Mouse (Mus musculus) limb, embryonic 11.5 days (tissue): ENCODE measurements around the gene Ccdc153. TPM values are rescaled to one million over a fixed set of nuclear protein-coding genes. Genes with fewer than 3 reads are reported as not detected.
A peak's percentile ranks its signal among the peaks of the same experiment; 100 is the strongest.

Experiments
- ATAC-seq: fragments of 200-750 bp; cut with Nextera tagmentation; 2 replicates; pipeline ENCODE4 v1.8.0; 2017; ENCODE audit warnings: low read depth; ENCODE audit not compliant: insufficient number of reproducible peaks, low FRiP score, low TSS enrichment
- DNase-seq: peaks from one replicate; pipeline ENCODE4 v3.0.0-alpha.2; 2015; ENCODE audit warnings: low spot score
- H3K27ac ChIP-seq: fragments of 300-500 bp; sonication (generic); replicated peaks from 2 replicates; pipeline ENCODE4 v1.5.1; 2014; ENCODE audit warnings: low read depth, mild to moderate bottlenecking, low read length
- H3K27me3 ChIP-seq: fragments of 300-500 bp; sonication (generic); 2 replicates; pipeline ENCODE4 v1.6.1; 2014; ENCODE audit warnings: mild to moderate bottlenecking, low read length, mixed read lengths; ENCODE audit not compliant: control insufficient read depth, insufficient read depth
- H3K36me3 ChIP-seq: fragments of 300-500 bp; sonication (generic); 2 replicates; pipeline ENCODE4 v1.6.1; 2014; ENCODE audit warnings: mild to moderate bottlenecking, low read length, moderate library complexity, mixed read lengths; ENCODE audit not compliant: control insufficient read depth, insufficient read depth
- H3K4me1 ChIP-seq: fragments of 300-500 bp; sonication (generic); 2 replicates; pipeline ENCODE4 v1.6.1; 2014; ENCODE audit warnings: low read length, mixed read lengths; ENCODE audit not compliant: control insufficient read depth, insufficient read depth
- H3K4me2 ChIP-seq: fragments of 300-500 bp; sonication (generic); 2 replicates; pipeline ENCODE4 v1.6.1; 2014; ENCODE audit warnings: low read depth, mild to moderate bottlenecking, moderate library complexity; ENCODE audit not compliant: severe bottlenecking
- H3K4me3 ChIP-seq: fragments of 300-500 bp; sonication (generic); 2 replicates; pipeline ENCODE4 v1.5.1; 2014; ENCODE audit warnings: low read depth, low read length
- H3K9ac ChIP-seq: fragments of 300-500 bp; sonication (generic); 2 replicates; pipeline ENCODE4 v1.6.1; 2014; ENCODE audit warnings: mild to moderate bottlenecking, low read length
- H3K9me3 ChIP-seq: fragments of 300-500 bp; sonication (generic); 2 replicates; pipeline ENCODE4 v1.6.1; 2016; ENCODE audit warnings: low read length; ENCODE audit not compliant: control insufficient read depth
- WGBS: fragments of 180-500 bp; shearing (Covaris S2); extraction: QIAGEN DNeasy Blood & Tissue Kit; methylation state at CpG from one replicate; pipeline ENCODE4 v1.1.7; 2014; 5-methylcytosine and 5-hydroxymethylcytosine counted together
- polyA plus RNA-seq: library from polyadenylated mRNA; unstranded; fragments of >200 nt; fragmentation: Nextera tagmentation; extraction: Ambion mirVana; gene quantifications from 2 replicates; pipeline ENCODE4 v1.2.1, GENCODE M21; 2014

The Ccdc153 gene
- polyA plus RNA-seq, 1 experiment from 2014 or later, result not detected

DNA sequence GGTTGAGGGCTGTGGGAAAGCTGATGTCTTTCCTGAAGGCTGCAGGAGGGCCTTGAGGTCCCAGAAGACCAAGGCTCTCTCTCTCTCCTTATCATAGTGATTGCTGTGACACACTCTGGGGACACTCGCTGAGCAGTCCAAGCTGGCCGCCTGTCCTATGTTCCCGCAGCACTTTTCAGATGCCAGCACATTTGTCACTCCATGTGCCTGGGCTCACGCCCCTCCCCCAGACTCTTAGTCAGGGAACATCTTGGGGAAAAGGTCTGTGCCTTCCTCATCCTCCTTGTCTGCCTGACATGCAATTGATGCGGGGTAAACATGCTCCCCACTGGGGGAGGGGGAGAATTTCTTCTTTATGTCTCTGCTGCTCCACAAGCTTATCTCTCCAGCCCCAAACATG, 42.7 kb downstream of the Ccdc153 start:
- H3K4me2 ChIP-seq, result no peak overlapping the region
- H3K36me3 ChIP-seq, result no peaks in the 10 kb centered on the region
- H3K27ac ChIP-seq, result no peak overlapping the region
- H3K9me3 ChIP-seq, result no peaks in the 10 kb centered on the region; the same call in 1 of the 2 replicates
- DNase-seq (no peak), ATAC-seq (no peak)
- peaks cover 8% of the 10 kb centered on the region; the same call in 1 of the 2 replicates for H3K4me1 ChIP-seq
- no peak overlapping the region for H3K4me3 ChIP-seq
- WGBS, result 70% methylated on average over 5 of the region's 5 CpGs
- H3K27me3 ChIP-seq, result peaks cover 12% of the 10 kb centered on the region
- no peak overlapping the region for H3K9ac ChIP-seq

DNA sequence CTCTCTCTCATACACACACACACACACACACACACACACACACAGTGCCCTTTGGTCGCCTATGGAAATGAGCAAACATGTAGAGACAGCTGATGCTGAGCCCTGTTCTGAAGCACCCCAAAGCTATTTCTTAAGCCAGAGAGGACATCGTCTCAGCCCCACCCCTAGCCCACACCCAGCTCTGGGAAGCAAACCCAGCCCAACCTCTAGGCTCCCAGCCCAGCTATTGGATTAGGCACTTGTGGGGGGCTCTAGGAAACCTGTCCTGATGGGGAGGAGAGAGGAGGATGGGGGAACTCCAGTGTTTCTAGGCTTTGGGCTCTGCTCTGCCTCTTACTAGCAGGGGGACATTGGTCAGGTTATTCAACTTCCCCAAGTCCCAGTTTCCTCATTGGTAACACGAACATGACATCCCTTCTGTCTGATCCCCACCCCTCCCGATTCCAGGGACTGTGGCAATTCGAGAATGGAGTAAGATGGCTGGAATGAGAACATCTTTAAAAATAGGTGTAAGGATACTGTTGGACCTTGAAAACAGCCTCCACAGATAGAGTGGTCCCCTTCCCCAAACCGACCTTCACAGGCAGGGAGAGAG, 45.9 kb downstream of the Ccdc153 start:
- Histone ChIP-seq H3K4me3 (no peak overlapping the region), H3K27ac (no peak overlapping the region), H3K9ac (no peak overlapping the region), H3K27me3 (peaks cover 20% of the 10 kb centered on the region), H3K4me2 (no peak overlapping the region), H3K36me3 (peaks cover 6% of the 10 kb centered on the region), H3K9me3 (no peaks in the 10 kb centered on the region), H3K4me1 (peaks cover 18% of the 10 kb centered on the region; the same call in 1 of the 2 replicates)
- WGBS, result 15% methylated on average over 6 of the region's 6 CpGs
- DNase-seq, result no peak
- ATAC-seq, result no peak

DNA sequence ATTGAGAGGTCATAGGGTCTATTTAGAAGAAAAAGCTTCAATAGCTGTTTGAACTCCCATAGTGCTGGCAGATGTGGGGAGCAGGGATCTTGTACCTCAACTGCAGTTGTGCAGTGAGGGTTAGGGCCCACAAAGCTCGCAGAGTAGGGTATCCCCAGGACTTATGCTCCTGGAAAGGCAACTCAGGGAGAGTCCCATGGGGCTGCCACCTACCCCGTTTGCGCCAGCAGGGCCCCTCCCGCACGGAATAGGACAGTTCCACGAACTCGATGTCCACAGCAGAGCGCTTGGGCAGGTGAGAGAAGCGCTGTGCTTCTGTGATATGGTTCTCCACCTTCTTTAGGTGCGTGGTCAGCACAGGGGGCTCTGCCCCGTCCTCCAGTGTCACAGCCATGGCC, 46.5 kb downstream of the Ccdc153 start:
- H3K9me3 ChIP-seq, result no peaks in the 10 kb centered on the region
- 0 out of 2 replicates have a peak, but pooled peaks have one; percentile 3 for ATAC-seq

DNA sequence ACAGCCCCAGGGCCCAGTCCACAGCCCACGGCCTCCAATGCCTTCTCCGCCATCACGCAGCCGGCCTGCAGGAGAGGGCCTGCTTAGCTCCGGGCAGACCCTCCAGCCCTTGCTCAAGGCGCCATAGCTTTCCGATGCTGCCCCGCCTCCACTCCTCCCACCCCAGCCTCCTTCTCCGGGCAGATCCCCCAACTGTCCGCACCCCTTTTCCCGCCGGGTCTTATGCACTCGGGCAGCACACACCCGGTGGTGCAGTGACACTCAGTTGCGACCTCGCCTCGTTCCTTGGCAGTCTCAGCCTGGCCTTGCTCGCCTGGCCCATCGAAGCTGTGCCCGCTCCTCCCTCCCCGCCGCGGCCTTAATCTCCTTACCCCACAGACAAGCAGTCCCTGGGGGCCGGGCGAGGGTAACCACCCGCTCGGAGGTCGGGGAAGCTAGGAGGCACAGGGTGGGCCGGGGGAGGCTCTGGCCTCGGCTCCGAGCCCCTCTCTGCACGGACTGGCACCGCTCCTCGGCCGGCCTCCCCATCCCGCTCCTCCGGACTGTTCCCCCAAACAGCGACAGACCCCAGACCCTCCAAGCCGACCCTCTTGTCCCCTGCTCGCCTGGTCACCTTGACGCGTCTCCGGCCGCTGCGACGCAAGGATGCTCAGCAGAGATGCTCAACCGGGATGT, 47.1 kb downstream of the Ccdc153 start:
- under 1% methylated on average over 46 of the region's 47 CpGs for WGBS
- DNase-seq, result peak; percentile 69
- peak; percentile 60 for ATAC-seq
- peaks cover 20% of the 10 kb centered on the region for H3K27me3 ChIP-seq
- no peak overlapping the region for H3K27ac ChIP-seq
- H3K36me3 ChIP-seq, result peaks cover 10% of the 10 kb centered on the region
- H3K4me3 ChIP-seq, result peak overlapping the region; percentile 82
- peaks cover 18% of the 10 kb centered on the region; the same call in 1 of the 2 replicates for H3K4me1 ChIP-seq
- peak overlapping the region; percentile 99 for H3K4me2 ChIP-seq
- no peaks in the 10 kb centered on the region for H3K9me3 ChIP-seq
- H3K9ac ChIP-seq, result peak overlapping the region; percentile 73

More for the DNA sequence above, 46.5 kb downstream of the Ccdc153 start:
- peaks cover 8% of the 10 kb centered on the region for H3K36me3 ChIP-seq
- H3K4me1 ChIP-seq, result peaks cover 18% of the 10 kb centered on the region; the same call in 1 of the 2 replicates
- 4% methylated on average over 11 of the region's 11 CpGs for WGBS
- no peak for DNase-seq
- no peak overlapping the region for H3K27ac ChIP-seq
- H3K4me2 ChIP-seq, result peak overlapping the region; percentile 99
- H3K4me3 ChIP-seq, result peak overlapping the region; percentile 82
- peak overlapping the region; percentile 73 for H3K9ac ChIP-seq
- peaks cover 20% of the 10 kb centered on the region for H3K27me3 ChIP-seq

DNA sequence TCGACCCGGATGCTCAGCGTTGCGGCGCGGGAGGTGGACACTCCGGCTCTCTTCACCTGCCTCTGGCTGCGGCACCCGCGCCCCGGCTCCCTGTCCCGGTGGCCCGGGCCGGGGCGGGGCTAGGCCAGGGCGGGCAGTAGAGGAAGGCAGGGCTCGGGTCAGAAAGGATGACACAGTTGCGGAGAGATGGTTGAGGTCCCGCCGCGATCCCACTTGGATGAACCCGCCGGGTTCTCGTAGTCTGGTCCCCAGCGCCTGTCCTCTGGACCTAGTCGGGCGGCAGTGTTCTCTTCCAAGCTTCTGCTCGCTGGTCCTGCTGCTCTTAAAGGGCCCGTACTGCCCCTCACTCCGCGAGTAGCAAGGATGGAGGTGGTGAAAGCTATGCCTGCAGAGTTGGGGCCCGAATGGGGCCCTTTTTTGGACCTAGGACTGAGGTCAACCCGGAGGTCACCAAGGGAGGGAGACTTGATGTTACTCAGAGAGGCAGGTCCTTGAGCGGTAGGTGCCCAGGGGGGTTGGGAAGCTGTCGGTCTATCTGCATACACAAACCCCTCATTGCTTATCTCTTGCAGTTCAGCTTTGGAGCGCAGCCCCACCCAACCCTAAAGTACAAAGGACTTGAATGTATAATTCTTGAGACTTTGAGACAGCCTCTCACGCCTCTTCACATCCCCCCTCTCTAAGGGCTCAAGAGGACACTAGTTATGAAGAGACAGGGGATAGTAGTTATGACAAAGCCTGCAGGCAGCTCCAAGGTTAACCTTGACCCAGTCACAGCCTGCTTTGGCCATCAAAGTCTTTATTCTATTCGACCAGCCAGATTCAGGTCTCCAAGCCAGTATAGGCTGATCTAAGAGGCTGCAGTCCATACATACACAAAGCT, 47.8 kb downstream of the Ccdc153 start, which contains the start of gene Abcg4:
Gene Abcg4, minus strand, starts transcription at position 540 of the 883 bp plus-strand sequence.
- no peak within 1 kb of the TSS for H3K27ac ChIP-seq
- 2% methylated on average over 38 of the region's 38 CpGs for WGBS

DNA sequence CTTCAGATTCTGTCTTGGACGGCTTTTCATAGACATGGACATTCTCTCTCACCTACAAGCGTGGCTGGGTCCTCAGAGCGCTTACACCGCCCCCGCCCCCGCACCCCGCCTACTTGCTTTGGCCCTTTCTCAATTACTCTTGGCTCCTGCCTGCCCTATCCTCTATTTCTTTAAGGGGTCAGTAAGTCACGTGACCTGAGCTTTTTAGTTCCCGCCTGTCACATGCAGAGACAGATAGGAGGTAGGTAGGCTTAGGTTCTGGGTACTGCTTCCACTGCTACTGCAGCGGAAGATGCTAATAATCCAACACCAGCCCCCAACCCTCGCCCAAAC, 48.4 kb downstream of the Ccdc153 start:
- Histone ChIP-seq H3K4me2 (peak overlapping the region; percentile 99), H3K4me1 (peaks cover 18% of the 10 kb centered on the region; the same call in 1 of the 2 replicates), H3K27ac (no peak overlapping the region), H3K9ac (no peak overlapping the region), H3K9me3 (no peaks in the 10 kb centered on the region), H3K4me3 (peak overlapping the region; percentile 82), H3K27me3 (peaks cover 20% of the 10 kb centered on the region), H3K36me3 (peaks cover 16% of the 10 kb centered on the region)
- WGBS, result 7% methylated on average over 11 of the region's 11 CpGs
- peak; percentile 23 for DNase-seq
- no peak for ATAC-seq

More for the DNA sequence above, 47.8 kb downstream of the Ccdc153 start, which contains the start of gene Abcg4:
- H3K4me2 ChIP-seq, result peak within 1 kb of the TSS; percentile 99
- peaks cover 18% of the 10 kb centered on the region; the same call in 1 of the 2 replicates for H3K4me1 ChIP-seq
- peak within 1 kb of the TSS; percentile 82 for H3K4me3 ChIP-seq
- H3K27me3 ChIP-seq, result peaks cover 20% of the 10 kb centered on the region
- peak; percentile 60 for ATAC-seq
- H3K9me3 ChIP-seq, result no peaks in the 10 kb centered on the region
- DNase-seq, result peak; percentile 59
- H3K9ac ChIP-seq, result peak within 1 kb of the TSS; percentile 73
- H3K36me3 ChIP-seq, result peaks cover 13% of the 10 kb centered on the region

DNA sequence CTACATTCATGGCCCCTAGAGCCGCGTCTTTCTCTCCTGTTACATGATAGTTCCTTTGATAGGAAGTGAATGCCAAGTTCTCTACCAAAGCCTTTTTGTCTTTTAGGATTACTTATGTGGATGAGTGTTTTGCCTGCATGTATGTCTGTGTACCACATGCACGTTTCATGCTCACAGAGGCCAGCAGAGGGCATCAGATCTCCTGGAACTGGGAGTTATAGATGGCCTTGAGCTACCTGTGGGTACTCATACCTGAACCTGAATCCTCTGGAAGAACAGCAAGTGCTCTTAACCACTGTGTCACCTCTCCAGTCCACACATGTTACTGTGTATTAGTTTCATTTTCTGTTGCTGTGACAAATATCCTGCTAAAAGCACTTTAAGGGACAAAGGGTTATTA, 52.0 kb downstream of the Ccdc153 start:
- peaks cover 15% of the 10 kb centered on the region for H3K27me3 ChIP-seq
- 63% methylated on average over 3 of the region's 3 CpGs for WGBS
- peak; percentile 54 for DNase-seq
- H3K36me3 ChIP-seq, result peaks cover 31% of the 10 kb centered on the region
- peaks cover 13% of the 10 kb centered on the region; the same call in 1 of the 2 replicates for H3K4me1 ChIP-seq
- H3K27ac ChIP-seq, result no peak overlapping the region
- no peaks in the 10 kb centered on the region for H3K9me3 ChIP-seq
- no peak for ATAC-seq
- no peak overlapping the region for H3K9ac ChIP-seq
- no peak overlapping the region for H3K4me3 ChIP-seq
- H3K4me2 ChIP-seq, result no peak overlapping the region
